Mouse (Mus musculus): Measurements from ENCODE around the gene Elp6.

- no peak for TF ChIP-seq CTCF (IDR thresholded peaks at IDR 0.05; ENCODE audit: borderline replicate concordance, control insufficient read depth, extremely low read depth, insufficient read depth, low read length, poor library complexity)
- no peak for TF ChIP-seq POLR2A (IDR thresholded peaks at IDR 0.05; ENCODE audit: control insufficient read depth, extremely low read depth, insufficient read depth, low read length, poor library complexity)
Observed at GRCm38 (mm10) chr9:110284075-110284697, 20.8 kb upstream of the Elp6 start.
